Mouse (Mus musculus): ENCODE measurements around the gene Mgmt. TPM values are rescaled to one million over a fixed set of nuclear protein-coding genes. Genes with fewer than 3 reads are reported as not detected.

The Mgmt gene
- polyA plus RNA-seq, 1 experiment from 2014 or later = 1.5 TPM

DNA sequence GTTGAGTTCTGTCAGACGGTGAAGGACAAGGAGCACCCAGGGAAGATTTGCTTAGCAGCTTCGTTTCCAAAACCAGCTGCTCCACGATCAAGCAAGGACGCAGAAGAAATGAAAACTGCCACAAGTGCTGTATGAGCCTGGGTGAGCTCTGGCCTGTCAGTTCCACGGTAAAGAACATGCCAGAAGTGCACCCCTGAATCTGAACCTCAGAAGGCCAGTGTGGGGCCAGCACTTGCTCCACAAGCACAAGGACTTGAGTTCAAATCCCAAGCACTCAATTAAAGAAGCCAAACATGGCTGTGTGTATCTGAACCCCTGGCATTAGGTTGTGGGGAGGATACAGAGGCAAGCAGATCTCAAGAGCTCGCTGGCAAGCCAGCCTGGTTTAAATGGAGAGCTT is 125.8 kb downstream of the Mgmt start:
- H3K27me3 ChIP-seq (replicated peaks; ENCODE audit: control insufficient read depth, insufficient read depth, low read length) = 0 out of 2 replicates have a peak, but pooled peaks cover 2% of the 10 kb centered on the region
- H3K4me2 ChIP-seq (ENCODE audit: low read length) = no peak overlapping the region
- no peak overlapping the region for H3K27ac ChIP-seq (ENCODE audit: low read depth, low read length)
- H3K36me3 ChIP-seq (ENCODE audit: control insufficient read depth, insufficient read depth, low read length) = no peaks in the 10 kb centered on the region
- H3K9ac ChIP-seq (ENCODE audit: low read depth, low read length) = no peak overlapping the region
- H3K4me1 ChIP-seq (ENCODE audit: control insufficient read depth, insufficient read depth, low read depth, low read length) = no peaks in the 10 kb centered on the region
- WGBS = 76% methylated on average over 6 of the region's 6 CpGs
- H3K4me3 ChIP-seq (ENCODE audit: low read length) = no peak overlapping the region
- no peaks in the 10 kb centered on the region; the same call in 1 of the 2 replicates for H3K9me3 ChIP-seq (ENCODE audit: control insufficient read depth, low read length)
- ATAC-seq = no peak

DNA sequence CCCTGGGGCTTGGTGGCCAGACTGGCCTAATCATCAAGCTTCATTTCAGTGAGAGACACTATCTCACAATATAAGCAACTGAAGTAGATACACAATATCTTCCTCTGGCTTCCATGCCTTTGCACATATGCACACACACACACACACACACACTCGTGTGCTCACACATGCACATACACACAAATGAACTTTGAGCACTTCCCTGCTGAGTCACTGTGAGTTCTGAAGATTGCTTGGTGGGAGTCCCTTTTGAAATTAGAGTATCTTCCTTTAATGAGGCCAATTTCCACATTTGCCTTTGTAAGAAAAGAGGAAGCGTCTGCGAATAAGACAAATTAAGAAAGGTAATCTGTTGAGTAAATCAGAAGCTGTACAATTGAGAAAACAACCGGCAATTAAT is 136.4 kb downstream of the Mgmt start:
- no peaks in the 10 kb centered on the region for H3K36me3 ChIP-seq (ENCODE audit: control insufficient read depth, insufficient read depth, low read length)
- no peak overlapping the region for H3K4me2 ChIP-seq (ENCODE audit: low read length)
- no peak for ATAC-seq
- H3K9me3 ChIP-seq (ENCODE audit: control insufficient read depth, low read length) = no peaks in the 10 kb centered on the region
- H3K27me3 ChIP-seq (replicated peaks; ENCODE audit: control insufficient read depth, insufficient read depth, low read length) = no peaks in the 10 kb centered on the region
- H3K9ac ChIP-seq (ENCODE audit: low read depth, low read length) = no peak overlapping the region
- WGBS = 87% methylated on average over 4 of the region's 4 CpGs
- no peaks in the 10 kb centered on the region; the same call in 1 of the 2 replicates for H3K4me1 ChIP-seq (ENCODE audit: control insufficient read depth, insufficient read depth, low read depth, low read length)
- no peak overlapping the region for H3K4me3 ChIP-seq (ENCODE audit: low read length)
- H3K27ac ChIP-seq (ENCODE audit: low read depth, low read length) = no peak overlapping the region

DNA sequence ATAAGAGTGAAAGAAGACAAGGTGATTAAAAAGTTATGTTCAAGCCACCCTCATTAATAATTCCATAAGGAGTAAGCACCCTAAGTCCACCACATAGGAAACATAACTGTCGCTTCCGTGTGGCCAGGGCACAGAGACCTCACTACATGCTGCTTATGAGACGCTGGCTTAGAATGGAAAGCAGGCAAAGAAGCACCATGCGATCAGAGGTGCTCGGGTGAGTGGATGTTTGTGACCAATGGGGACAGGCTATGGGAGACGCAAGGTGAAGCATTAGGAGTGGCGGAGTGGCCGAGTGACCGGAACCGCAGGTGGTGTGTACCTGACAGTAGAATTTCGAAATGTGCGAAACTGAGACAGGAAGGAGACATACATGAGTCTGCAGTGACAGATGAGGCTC is 138.8 kb downstream of the Mgmt start:
- H3K4me3 ChIP-seq (ENCODE audit: low read length) = no peak overlapping the region
- no peaks in the 10 kb centered on the region for H3K27me3 ChIP-seq (replicated peaks; ENCODE audit: control insufficient read depth, insufficient read depth, low read length)
- WGBS = 96% methylated on average over 12 of the region's 12 CpGs
- no peak overlapping the region for H3K27ac ChIP-seq (ENCODE audit: low read depth, low read length)
- no peaks in the 10 kb centered on the region for H3K36me3 ChIP-seq (ENCODE audit: control insufficient read depth, insufficient read depth, low read length)
- H3K9me3 ChIP-seq (ENCODE audit: control insufficient read depth, low read length) = no peaks in the 10 kb centered on the region
- H3K4me1 ChIP-seq (ENCODE audit: control insufficient read depth, insufficient read depth, low read depth, low read length) = peaks cover 3% of the 10 kb centered on the region
- no peak overlapping the region for H3K4me2 ChIP-seq (ENCODE audit: low read length)
- no peak for ATAC-seq
- H3K9ac ChIP-seq (ENCODE audit: low read depth, low read length) = no peak overlapping the region

DNA sequence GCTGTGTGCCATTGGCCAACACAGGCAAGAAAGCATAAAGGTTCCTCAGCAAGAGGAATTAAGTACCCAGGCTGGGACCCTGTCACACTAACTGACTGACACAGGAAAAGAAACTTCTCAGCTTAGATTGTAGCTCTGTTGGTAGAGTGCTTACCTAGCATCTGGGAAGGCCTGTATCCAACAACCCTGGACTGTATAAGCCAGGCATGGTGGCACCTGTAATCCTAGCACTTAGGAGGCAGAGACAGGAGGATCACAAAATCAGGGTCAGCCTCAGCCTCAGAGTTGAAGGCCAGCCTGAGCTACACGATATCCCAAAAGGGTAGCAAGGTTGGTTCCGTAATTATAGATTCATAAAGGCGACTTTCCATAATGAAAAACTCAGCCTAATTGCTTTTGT is 140.6 kb downstream of the Mgmt start:
- 86% methylated on average over 3 of the region's 3 CpGs for WGBS
- no peak overlapping the region for H3K4me2 ChIP-seq (ENCODE audit: low read length)
- H3K27me3 ChIP-seq (replicated peaks; ENCODE audit: control insufficient read depth, insufficient read depth, low read length) = no peaks in the 10 kb centered on the region
- H3K9ac ChIP-seq (ENCODE audit: low read depth, low read length) = no peak overlapping the region
- H3K36me3 ChIP-seq (ENCODE audit: control insufficient read depth, insufficient read depth, low read length) = no peaks in the 10 kb centered on the region
- peaks cover 12% of the 10 kb centered on the region for H3K4me1 ChIP-seq (ENCODE audit: control insufficient read depth, insufficient read depth, low read depth, low read length)
- H3K4me3 ChIP-seq (ENCODE audit: low read length) = no peak overlapping the region
- ATAC-seq = no peak
- no peaks in the 10 kb centered on the region for H3K9me3 ChIP-seq (ENCODE audit: control insufficient read depth, low read length)
- H3K27ac ChIP-seq (ENCODE audit: low read depth, low read length) = no peak overlapping the region

DNA sequence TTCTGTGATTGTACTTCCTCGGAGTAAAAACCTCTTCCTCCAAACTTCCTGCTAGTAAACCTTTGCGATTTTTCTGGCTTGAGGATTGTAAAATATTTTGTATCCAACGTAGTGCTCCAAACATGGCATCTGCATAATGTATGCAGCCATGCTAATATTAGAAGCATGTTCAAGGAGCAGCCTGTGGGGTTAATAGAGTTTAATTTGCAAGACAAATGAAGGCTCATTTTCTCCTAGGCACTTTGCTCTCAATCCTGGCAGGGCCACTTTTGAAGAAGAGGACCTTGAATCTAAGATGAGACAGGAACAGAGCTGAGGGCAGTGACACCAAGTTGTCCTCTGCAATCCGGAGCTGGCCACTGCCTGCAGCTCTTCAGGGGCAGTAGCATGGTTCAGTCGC is 141.5 kb downstream of the Mgmt start:
- no peaks in the 10 kb centered on the region for H3K36me3 ChIP-seq (ENCODE audit: control insufficient read depth, insufficient read depth, low read length)
- ATAC-seq = no peak
- WGBS = 50% methylated on average over 5 of the region's 5 CpGs

DNA sequence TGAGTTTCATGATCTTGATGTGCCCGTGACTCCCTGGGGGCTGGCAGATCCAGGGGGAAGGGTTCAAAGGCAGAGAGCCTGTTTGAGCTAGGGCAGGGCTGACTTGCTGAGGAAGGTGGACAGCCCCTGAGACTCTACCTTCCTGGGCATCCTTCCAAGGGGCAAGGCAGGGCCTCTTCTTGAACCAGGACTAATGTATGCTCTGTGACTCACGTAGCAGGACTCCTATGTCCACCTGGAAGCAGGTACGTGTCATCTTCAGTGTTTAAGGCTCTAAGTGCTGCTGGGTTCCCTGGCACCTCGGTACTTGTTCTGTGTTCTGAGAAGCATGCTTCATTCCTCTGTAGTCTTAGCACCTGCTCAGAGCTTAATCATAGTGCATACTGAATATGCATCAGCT is 143.1 kb downstream of the Mgmt start:
- H3K27ac ChIP-seq (ENCODE audit: low read depth, low read length) = no peak overlapping the region
- no peak overlapping the region for H3K9ac ChIP-seq (ENCODE audit: low read depth, low read length)
- no peaks in the 10 kb centered on the region for H3K27me3 ChIP-seq (replicated peaks; ENCODE audit: control insufficient read depth, insufficient read depth, low read length)
- peaks cover 14% of the 10 kb centered on the region for H3K4me1 ChIP-seq (ENCODE audit: control insufficient read depth, insufficient read depth, low read depth, low read length)
- H3K9me3 ChIP-seq (ENCODE audit: control insufficient read depth, low read length) = no peaks in the 10 kb centered on the region
- H3K4me3 ChIP-seq (ENCODE audit: low read length) = no peak overlapping the region
- H3K36me3 ChIP-seq (ENCODE audit: control insufficient read depth, insufficient read depth, low read length) = no peaks in the 10 kb centered on the region
- H3K4me2 ChIP-seq (ENCODE audit: low read length) = no peak overlapping the region
- WGBS = 78% methylated on average over 4 of the region's 4 CpGs
- no peak for ATAC-seq

More for the DNA sequence above, 141.5 kb downstream of the Mgmt start:
- no peak overlapping the region for H3K9ac ChIP-seq (ENCODE audit: low read depth, low read length)
- H3K4me2 ChIP-seq (ENCODE audit: low read length) = no peak overlapping the region
- no peak overlapping the region for H3K4me3 ChIP-seq (ENCODE audit: low read length)
- H3K27me3 ChIP-seq (replicated peaks; ENCODE audit: control insufficient read depth, insufficient read depth, low read length) = no peaks in the 10 kb centered on the region
- H3K9me3 ChIP-seq (ENCODE audit: control insufficient read depth, low read length) = no peaks in the 10 kb centered on the region
- no peak overlapping the region for H3K27ac ChIP-seq (ENCODE audit: low read depth, low read length)
- H3K4me1 ChIP-seq (ENCODE audit: control insufficient read depth, insufficient read depth, low read depth, low read length) = peaks cover 14% of the 10 kb centered on the region

DNA sequence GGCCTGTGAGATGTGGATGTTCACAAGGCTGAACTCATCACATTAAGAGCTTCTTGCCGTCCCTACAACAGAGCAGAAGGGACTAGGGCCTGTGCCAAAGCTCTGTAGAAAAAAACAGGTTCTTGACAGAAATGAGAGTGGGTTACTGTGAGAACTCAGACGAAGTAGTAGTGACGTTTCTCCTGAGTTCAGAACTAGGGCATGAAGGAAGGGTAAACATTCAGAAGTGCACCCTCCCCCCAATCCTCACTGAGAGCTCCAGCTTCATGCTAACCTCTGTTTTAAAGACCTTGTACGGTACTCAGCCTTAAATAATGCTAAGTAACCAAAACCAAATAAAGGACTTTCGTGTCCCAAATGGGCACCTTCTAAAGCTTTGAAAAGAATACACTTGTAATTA is 143.5 kb downstream of the Mgmt start:
- Histone ChIP-seq H3K27me3 (replicated peaks; ENCODE audit: control insufficient read depth, insufficient read depth, low read length) (no peaks in the 10 kb centered on the region), H3K27ac (ENCODE audit: low read depth, low read length) (no peak overlapping the region), H3K4me1 (ENCODE audit: control insufficient read depth, insufficient read depth, low read depth, low read length) (peaks cover 14% of the 10 kb centered on the region), H3K9ac (ENCODE audit: low read depth, low read length) (no peak overlapping the region), H3K4me3 (ENCODE audit: low read length) (no peak overlapping the region), H3K36me3 (ENCODE audit: control insufficient read depth, insufficient read depth, low read length) (no peaks in the 10 kb centered on the region), H3K4me2 (ENCODE audit: low read length) (no peak overlapping the region), H3K9me3 (ENCODE audit: control insufficient read depth, low read length) (no peaks in the 10 kb centered on the region)
- 57% methylated on average over 5 of the region's 5 CpGs for WGBS
- ATAC-seq = no peak

DNA sequence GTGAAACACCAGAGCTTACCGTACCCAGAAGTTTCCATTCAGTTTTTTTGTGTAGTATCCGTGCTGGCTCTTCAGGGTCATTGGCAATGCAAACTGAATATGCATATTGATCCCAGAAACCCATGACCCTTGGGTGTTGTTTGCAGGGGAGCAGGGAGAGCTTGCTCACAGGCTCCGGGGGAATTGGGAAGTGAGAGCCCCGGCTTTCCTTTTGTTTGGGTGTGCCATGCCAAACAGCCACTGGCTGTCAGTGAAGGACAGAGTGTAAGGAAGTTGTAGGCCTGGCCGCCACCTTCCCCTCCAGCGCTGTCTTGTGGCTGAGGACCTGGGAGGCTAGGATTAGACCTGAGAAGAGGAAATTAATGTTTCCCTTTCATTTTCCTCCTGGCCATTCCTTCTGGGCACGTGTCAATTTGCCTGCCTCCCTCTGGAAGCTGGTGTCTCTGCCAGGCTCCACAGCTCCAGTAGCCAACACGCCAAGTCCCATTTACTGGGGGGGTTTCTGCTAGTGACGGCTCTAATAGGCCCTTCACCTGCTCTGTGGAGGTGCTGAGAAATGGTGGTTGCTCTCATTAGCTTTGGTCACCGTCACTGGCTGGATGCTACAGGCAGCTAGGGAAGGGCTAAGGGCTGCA is 144.0 kb downstream of the Mgmt start:
- no peaks in the 10 kb centered on the region for H3K27me3 ChIP-seq (replicated peaks; ENCODE audit: control insufficient read depth, insufficient read depth, low read length)
- H3K9me3 ChIP-seq (ENCODE audit: control insufficient read depth, low read length) = no peaks in the 10 kb centered on the region
- no peaks in the 10 kb centered on the region for H3K36me3 ChIP-seq (ENCODE audit: control insufficient read depth, insufficient read depth, low read length)
- no peak for ATAC-seq
- no peak overlapping the region for H3K4me3 ChIP-seq (ENCODE audit: low read length)
- 42% methylated on average over 10 of the region's 10 CpGs for WGBS
- H3K9ac ChIP-seq (ENCODE audit: low read depth, low read length) = peak overlapping the region; percentile 12; the same call in 1 of the 2 replicates
- H3K4me1 ChIP-seq (ENCODE audit: control insufficient read depth, insufficient read depth, low read depth, low read length) = peaks cover 14% of the 10 kb centered on the region
- no peak overlapping the region; the same call in 1 of the 2 replicates for H3K4me2 ChIP-seq (ENCODE audit: low read length)
- peak overlapping the region; percentile 9; the same call in 1 of the 2 replicates for H3K27ac ChIP-seq (ENCODE audit: low read depth, low read length)

DNA sequence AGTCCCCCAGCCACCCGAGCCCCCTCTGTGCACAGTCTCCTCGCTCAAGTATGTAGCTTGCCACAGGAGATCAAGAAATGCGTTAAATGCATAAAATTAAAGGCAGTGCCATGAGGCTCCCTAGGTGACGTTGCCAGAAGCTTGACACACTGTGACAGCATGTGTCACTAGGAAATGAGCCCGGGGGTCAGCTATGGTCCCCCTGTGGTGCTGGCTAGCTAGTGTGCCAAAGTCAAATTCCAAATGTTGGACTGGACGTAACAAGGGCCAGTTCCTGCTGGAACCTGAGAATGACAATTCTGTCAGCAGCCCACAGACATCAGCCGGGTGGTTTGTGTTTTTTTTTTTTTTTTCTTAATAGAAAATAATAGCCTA is 144.5 kb downstream of the Mgmt start:
- peak overlapping the region; percentile 9; the same call in 1 of the 2 replicates for H3K27ac ChIP-seq (ENCODE audit: low read depth, low read length)
- H3K4me1 ChIP-seq (ENCODE audit: control insufficient read depth, insufficient read depth, low read depth, low read length) = peaks cover 14% of the 10 kb centered on the region
- no peaks in the 10 kb centered on the region for H3K36me3 ChIP-seq (ENCODE audit: control insufficient read depth, insufficient read depth, low read length)
- no peak overlapping the region; the same call in 1 of the 2 replicates for H3K4me2 ChIP-seq (ENCODE audit: low read length)
- no peaks in the 10 kb centered on the region for H3K27me3 ChIP-seq (replicated peaks; ENCODE audit: control insufficient read depth, insufficient read depth, low read length)
- H3K4me3 ChIP-seq (ENCODE audit: low read length) = no peak overlapping the region
- no peak for ATAC-seq
- H3K9me3 ChIP-seq (ENCODE audit: control insufficient read depth, low read length) = no peaks in the 10 kb centered on the region
- peak overlapping the region; percentile 12; the same call in 1 of the 2 replicates for H3K9ac ChIP-seq (ENCODE audit: low read depth, low read length)
- WGBS = 33% methylated on average over 7 of the region's 7 CpGs
